Mouse (Mus musculus) midbrain, embryonic 10.5 days (tissue): ENCODE results near the gene Btg1. TPM values are rescaled to one million over a fixed set of nuclear protein-coding genes. Genes with fewer than 3 reads are reported as not detected.

Experiments used
- DNase-seq: peaks from one replicate; pipeline ENCODE4 v3.0.0-alpha.2; 2017; ENCODE audit warnings: low spot score
- H3K27ac ChIP-seq: fragments of 300-500 bp; sonication (generic); replicated peaks from 2 replicates; pipeline ENCODE4 v1.5.1; 2016; ENCODE audit warnings: mild to moderate bottlenecking
- H3K27me3 ChIP-seq: fragments of 300-500 bp; sonication (generic); 2 replicates; pipeline ENCODE4 v1.6.1; 2016; ENCODE audit warnings: low read depth, mild to moderate bottlenecking; ENCODE audit not compliant: poor library complexity, severe bottlenecking
- H3K36me3 ChIP-seq: fragments of 300-500 bp; sonication (generic); 2 replicates; pipeline ENCODE4 v1.6.1; 2016; ENCODE audit warnings: mild to moderate bottlenecking, moderate library complexity
- H3K4me1 ChIP-seq: fragments of 300-500 bp; sonication (generic); 2 replicates; pipeline ENCODE4 v1.6.1; 2016
- H3K4me3 ChIP-seq: fragments of 300-500 bp; sonication (generic); 2 replicates; pipeline ENCODE4 v1.5.1; 2016; ENCODE audit warnings: mild to moderate bottlenecking, moderate library complexity
- H3K9me3 ChIP-seq: fragments of 300-500 bp; sonication (generic); replicated peaks from 2 replicates; pipeline ENCODE4 v1.6.1; 2016; ENCODE audit warnings: mild to moderate bottlenecking
- WGBS: fragments of 180-500 bp; shearing (Covaris S2); methylation state at CpG from one replicate; pipeline ENCODE4 v1.1.7; 2016; 5-methylcytosine and 5-hydroxymethylcytosine counted together
- polyA plus RNA-seq: library from polyadenylated mRNA; unstranded; fragments of >200 nt; fragmentation: Nextera tagmentation; extraction: Ambion mirVana; gene quantifications from 2 replicates; pipeline ENCODE4 v1.2.1, GENCODE M21; 2016

Gene Btg1
- polyA plus RNA-seq, 1 experiment from 2014 or later = 30.5 TPM

DNA sequence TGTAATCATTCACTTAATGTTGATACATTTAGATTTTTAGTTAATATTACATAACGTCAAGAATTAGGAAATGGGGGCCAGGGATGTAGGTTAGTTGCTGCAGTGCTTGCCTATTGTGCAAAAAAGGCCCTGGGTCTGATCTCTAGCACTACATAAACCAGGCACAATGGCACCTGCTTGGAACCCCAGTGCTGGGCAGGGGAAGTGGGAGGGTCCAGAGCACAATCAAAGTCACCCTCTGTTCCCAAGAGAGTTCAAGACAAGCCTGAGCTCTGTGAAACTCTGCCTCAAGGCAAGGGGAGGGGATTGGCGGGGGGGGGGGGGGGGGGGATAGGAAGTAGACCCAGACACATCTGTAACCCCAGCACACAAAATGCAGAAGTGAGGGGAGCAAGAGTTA lies 24.7 kb upstream of the Btg1 start:
- WGBS = 59% methylated on average over 2 of the region's 2 CpGs
- no peak overlapping the region for H3K4me3 ChIP-seq
- H3K9me3 ChIP-seq = no peaks in the 10 kb centered on the region
- no peaks in the 10 kb centered on the region for H3K27me3 ChIP-seq
- H3K4me1 ChIP-seq = peaks cover 10% of the 10 kb centered on the region
- no peak overlapping the region for H3K27ac ChIP-seq
- DNase-seq = no peak
- no peaks in the 10 kb centered on the region for H3K36me3 ChIP-seq

DNA sequence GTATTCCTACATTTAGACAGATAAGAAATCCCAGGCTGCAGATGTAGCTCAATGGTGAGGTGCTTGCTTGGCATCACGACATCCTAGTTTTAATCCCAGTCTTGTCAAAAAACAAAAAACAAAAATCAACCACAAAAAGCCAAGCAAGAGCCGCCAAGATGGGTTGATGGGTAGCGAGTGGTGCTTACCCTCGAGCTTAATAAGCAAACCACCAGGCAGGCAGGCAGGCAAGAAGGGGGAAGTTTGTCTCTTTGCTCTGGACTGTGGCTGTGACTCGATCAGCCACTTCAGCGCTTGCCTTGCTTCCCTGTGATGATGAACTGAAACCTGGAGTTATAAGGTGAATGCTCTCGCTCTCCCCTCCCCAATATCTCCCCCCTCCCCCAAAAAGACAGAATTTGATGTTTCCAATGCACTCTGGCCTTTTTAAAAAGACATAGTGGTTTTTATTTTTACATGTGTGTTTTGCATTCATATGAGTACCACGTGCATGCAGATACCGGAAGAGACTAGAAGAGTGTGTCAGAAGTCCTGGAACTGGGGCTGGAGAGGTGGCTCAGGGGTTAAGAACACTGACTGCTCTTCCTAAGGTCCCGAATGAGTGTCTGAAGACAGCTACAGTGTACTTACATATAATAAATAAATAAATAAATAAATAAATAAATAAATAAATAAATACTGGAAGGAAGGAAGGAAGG lies 21.2 kb upstream of the Btg1 start:
- no peak for DNase-seq
- no peaks in the 10 kb centered on the region for H3K36me3 ChIP-seq
- no peak overlapping the region for H3K4me3 ChIP-seq
- no peaks in the 10 kb centered on the region for H3K9me3 ChIP-seq
- peaks cover 10% of the 10 kb centered on the region for H3K4me1 ChIP-seq
- H3K27me3 ChIP-seq = no peaks in the 10 kb centered on the region
- H3K27ac ChIP-seq = no peak overlapping the region
- WGBS = 89% methylated on average over 10 of the region's 10 CpGs

DNA sequence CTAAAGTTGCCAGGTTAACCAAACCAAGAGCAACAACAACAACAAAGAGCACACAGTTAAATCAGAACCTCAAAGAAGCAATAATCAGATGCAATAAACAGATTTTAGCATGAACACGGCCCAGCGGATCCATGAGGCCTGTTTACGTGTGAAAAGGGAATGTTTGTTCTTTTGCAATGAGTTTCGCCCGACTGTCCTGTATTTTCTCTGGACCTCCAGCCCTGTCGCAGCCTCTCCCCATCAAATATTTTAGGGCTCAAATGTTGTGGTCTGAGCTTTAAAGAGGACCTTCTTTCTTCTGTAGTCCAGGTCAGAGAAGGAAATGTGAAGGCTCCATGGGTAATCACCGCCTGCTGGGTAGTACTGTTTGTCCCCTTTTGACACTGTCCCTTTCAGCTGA lies 20.4 kb upstream of the Btg1 start:
- 91% methylated on average over 7 of the region's 7 CpGs for WGBS
- Histone ChIP-seq H3K9me3 (no peaks in the 10 kb centered on the region), H3K36me3 (no peaks in the 10 kb centered on the region), H3K27me3 (no peaks in the 10 kb centered on the region), H3K4me1 (peaks cover 10% of the 10 kb centered on the region), H3K4me3 (no peak overlapping the region), H3K27ac (no peak overlapping the region)
- no peak for DNase-seq

DNA sequence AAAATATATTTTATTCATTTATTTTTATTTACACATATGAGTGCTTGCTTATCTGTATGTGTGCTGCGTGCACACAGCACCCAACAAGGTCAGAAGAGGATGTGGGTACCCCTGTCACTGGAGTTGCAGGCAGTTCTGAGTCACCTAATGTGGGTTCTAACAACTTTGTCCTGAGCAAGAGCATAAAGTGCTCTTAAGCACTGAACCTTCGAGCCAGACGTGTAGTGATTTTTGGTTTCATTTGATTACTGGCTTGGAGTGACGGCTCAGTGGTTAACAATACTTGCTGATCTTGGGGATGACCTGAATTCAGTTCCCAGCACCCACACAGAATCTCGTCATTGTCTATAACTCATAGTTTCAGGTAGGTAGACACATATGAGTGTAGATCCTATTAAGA lies 17.2 kb upstream of the Btg1 start:
- Histone ChIP-seq H3K27ac (no peak overlapping the region), H3K36me3 (no peaks in the 10 kb centered on the region), H3K9me3 (no peaks in the 10 kb centered on the region), H3K27me3 (no peaks in the 10 kb centered on the region), H3K4me3 (no peak overlapping the region), H3K4me1 (no peaks in the 10 kb centered on the region)
- no peak for DNase-seq
- WGBS = 90% methylated on average over 5 of the region's 5 CpGs

DNA sequence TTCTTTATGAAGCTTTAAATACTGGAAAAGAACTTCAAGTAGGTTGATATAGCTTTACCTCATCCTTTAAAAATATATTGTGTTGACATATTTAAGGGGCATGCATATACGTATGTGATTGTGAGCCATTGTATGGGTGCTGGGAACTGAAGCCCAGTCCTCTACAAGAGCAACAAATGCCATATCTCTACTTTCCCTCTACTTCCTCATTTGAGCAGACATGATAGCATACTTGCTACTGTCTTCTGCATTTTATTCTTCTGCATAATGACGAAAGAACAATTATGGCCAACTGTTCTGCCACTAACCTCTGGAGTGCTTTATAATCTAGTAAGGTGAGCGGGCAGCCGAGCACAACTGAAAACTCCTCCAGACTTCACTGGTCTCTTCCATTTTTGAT lies 15.1 kb upstream of the Btg1 start:
- no peak for DNase-seq
- Histone ChIP-seq H3K36me3 (no peaks in the 10 kb centered on the region), H3K4me3 (no peak overlapping the region), H3K4me1 (no peaks in the 10 kb centered on the region), H3K27ac (no peak overlapping the region), H3K27me3 (no peaks in the 10 kb centered on the region), H3K9me3 (no peaks in the 10 kb centered on the region)
- WGBS = 94% methylated on average over 4 of the region's 4 CpGs

DNA sequence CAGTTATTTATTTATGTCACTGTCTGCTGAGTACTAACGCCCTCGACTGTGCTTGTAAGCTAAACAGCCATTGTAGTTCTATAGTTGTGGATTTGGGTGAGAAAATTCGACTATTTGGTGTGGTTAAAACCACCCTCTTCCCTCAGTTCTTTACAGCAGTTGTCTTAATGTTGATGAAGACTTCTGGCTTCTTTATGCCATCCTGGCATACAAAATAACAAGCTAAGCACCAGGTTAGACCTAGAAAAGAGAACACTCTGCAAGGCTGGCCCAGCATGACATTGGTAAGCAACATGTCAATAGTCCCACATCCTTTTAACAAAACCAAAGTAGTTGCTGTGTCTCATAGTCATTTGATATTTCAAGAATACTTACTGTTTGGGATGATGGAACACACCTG lies 14.5 kb upstream of the Btg1 start:
- Histone ChIP-seq H3K4me3 (no peak overlapping the region), H3K36me3 (no peaks in the 10 kb centered on the region), H3K4me1 (no peaks in the 10 kb centered on the region), H3K27ac (no peak overlapping the region), H3K9me3 (no peaks in the 10 kb centered on the region), H3K27me3 (no peaks in the 10 kb centered on the region)
- WGBS = 76% methylated on average over 3 of the region's 3 CpGs
- no peak for DNase-seq

DNA sequence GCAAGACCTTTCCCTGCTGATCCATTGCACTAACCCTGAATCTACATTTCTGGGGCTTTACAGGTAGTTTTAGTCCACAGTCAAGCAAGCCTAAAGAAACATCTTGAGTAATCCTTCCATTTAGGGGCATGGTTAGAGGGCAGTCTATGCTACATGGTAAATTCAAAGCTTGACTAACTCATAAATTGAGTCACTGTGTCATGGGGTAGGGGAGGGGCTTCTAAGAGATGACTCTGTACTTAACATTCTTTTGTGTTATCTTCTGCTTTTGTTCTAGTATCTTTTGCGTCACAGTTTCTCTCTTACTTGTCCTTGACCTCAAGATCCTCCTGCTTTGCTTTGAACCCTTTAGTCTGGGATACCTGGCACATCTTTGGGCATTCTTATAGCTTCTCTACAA lies 11.6 kb upstream of the Btg1 start:
- 87% methylated on average over 1 of the region's 1 CpGs for WGBS

DNA sequence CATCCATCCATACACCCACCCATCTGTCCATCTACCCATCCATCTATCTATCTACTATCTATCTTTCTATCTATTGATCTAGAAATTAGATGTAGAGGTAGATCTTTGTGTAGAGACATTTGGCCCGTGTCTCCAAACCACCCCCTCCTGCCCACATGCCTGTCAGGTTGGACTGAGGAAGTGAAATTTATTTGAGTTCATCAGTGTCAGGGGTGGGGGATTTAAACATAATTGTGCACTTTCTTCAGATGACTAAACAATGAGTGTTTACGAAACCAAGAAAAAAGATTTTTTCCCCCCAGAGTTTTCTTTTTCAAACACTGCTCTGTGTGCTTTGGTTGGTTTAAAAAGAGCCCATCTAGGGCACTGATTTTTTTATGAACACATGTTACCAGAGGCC lies 10.9 kb upstream of the Btg1 start:
- 91% methylated on average over 2 of the region's 2 CpGs for WGBS
- no peak overlapping the region for H3K4me3 ChIP-seq
- no peak overlapping the region for H3K27ac ChIP-seq
- DNase-seq = no peak
- no peaks in the 10 kb centered on the region for H3K4me1 ChIP-seq
- no peaks in the 10 kb centered on the region for H3K9me3 ChIP-seq
- no peaks in the 10 kb centered on the region for H3K27me3 ChIP-seq
- no peaks in the 10 kb centered on the region for H3K36me3 ChIP-seq

More for the DNA sequence above, 11.6 kb upstream of the Btg1 start:
- Histone ChIP-seq H3K4me1 (no peaks in the 10 kb centered on the region), H3K36me3 (no peaks in the 10 kb centered on the region), H3K9me3 (no peaks in the 10 kb centered on the region), H3K27me3 (no peaks in the 10 kb centered on the region), H3K4me3 (no peak overlapping the region), H3K27ac (no peak overlapping the region)
- no peak for DNase-seq

DNA sequence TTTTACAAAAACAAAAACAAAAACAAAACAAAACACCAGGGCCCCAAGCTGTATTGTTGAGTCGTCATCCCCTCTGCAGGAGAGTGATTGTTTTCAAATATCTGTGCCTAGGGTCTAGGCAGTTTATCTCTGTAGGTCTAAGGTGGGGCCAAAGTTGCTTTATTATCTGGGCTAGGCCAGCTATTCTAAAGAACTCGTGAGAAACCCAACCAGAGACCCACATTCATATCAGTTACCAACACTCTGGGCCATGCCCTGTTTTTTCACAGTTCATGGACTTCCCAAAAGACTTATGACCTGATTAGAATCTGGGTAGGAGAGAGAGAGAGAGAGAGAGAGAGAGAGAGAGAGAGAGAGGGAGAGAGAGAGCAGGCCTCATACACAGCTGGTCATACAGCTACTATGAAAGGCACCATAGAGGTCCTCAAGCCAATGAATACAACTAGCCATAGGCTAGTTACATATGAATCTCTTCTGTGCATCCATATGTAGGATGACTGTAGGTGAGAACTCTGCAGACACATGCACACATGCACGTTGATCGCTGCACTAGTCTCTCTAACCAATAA lies 9.1 kb upstream of the Btg1 start:
- Histone ChIP-seq H3K9me3 (no peaks in the 10 kb centered on the region), H3K4me1 (no peaks in the 10 kb centered on the region), H3K27me3 (no peaks in the 10 kb centered on the region), H3K36me3 (no peaks in the 10 kb centered on the region), H3K27ac (no peak overlapping the region), H3K4me3 (no peak overlapping the region)
- 87% methylated on average over 4 of the region's 4 CpGs for WGBS
- no peak for DNase-seq

DNA sequence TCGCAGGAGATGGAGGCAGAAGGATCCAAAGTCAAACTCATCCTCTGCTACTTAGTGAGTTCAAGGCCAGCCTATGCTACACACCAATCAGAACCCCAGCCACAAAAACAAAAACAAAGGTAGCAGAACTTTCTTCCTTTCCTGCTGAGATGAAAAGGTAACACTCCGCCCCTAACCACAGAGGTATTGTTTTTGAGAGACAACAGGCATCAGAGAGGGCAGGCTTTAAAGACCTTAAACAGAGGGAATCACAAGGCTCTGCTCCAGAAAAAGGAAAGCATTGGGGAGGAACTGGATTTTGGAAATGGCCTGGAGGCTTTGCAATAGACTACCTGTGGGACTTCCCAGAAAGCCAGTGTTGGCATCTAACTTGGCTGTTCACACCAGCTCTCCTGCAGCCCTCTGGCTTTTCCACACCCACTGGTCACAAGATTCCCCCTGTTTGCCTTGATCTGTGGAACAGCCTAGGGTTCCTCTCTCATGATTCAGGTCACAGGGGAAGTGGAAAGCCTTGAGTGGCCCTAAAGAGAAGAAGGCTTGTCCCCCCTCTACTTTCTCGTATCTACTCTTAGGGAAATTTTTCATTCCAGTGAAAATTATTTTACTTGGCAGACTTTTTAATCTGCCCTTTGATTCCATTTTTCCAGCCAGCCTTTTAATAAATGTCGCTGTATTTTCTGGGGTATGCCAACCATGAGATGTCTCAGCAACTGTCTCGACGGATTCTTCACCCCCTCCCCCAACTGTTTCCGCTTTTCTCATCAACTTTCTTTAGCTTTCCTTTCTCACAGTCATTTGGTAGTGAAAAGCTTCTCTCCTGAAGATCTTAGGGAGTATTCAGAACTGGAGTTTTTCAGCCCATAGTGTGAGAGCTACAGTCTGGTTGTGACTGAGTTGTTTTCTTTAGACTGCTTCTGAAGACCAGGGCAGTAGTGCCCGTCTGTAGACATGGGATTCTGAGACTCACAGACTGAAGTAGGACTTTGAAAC lies 7.2 kb upstream of the Btg1 start:
- DNase-seq = no peak
- no peaks in the 10 kb centered on the region for H3K36me3 ChIP-seq
- H3K9me3 ChIP-seq = no peaks in the 10 kb centered on the region
- no peaks in the 10 kb centered on the region for H3K4me1 ChIP-seq
- no peak overlapping the region for H3K27ac ChIP-seq
- H3K27me3 ChIP-seq = no peaks in the 10 kb centered on the region
- H3K4me3 ChIP-seq = no peak overlapping the region
- 88% methylated on average over 8 of the region's 8 CpGs for WGBS

DNA sequence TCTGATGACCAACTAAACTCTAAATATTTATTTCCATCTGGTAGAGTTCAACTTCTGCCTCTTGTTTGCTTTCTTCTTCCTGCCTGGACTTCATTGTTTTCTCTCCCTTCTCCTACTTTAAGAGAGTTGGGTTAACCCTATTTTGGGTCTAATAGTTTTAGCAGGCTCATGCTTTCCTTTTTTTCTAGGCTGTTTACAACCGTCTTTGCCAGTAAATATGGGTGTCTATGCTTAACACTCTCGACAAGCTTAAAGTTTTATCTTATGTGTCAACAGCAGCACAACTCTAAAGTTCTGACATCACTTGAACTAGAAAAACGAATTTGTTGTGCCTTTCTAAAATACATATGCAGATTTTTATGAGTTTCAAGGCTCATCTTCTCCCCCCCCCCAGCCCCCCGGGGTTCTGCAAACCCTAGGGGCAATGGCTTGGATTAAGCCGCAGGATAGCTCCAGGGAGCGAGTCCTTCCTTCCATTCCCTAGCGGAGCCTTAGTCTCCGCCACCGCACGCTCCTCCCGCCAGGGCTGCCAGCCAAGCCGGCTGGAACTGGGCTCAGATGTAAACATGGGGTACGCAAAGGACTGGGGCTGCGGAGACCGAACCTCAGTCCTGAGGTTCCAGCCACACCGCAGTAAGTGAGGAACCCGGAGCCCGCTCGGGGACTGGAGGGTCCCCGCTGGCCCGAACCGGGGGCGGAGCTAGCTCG lies 651 bp upstream of the Btg1 start:
- Histone ChIP-seq H3K27me3 (no peaks in the 10 kb centered on the region), H3K36me3 (peaks cover 17% of the 10 kb centered on the region), H3K4me3 (peak overlapping the region; percentile 86), H3K27ac (peak overlapping the region; percentile 96), H3K4me1 (peaks cover 23% of the 10 kb centered on the region), H3K9me3 (no peaks in the 10 kb centered on the region)
- no peak for DNase-seq
- 3% methylated on average over 24 of the region's 24 CpGs for WGBS

DNA sequence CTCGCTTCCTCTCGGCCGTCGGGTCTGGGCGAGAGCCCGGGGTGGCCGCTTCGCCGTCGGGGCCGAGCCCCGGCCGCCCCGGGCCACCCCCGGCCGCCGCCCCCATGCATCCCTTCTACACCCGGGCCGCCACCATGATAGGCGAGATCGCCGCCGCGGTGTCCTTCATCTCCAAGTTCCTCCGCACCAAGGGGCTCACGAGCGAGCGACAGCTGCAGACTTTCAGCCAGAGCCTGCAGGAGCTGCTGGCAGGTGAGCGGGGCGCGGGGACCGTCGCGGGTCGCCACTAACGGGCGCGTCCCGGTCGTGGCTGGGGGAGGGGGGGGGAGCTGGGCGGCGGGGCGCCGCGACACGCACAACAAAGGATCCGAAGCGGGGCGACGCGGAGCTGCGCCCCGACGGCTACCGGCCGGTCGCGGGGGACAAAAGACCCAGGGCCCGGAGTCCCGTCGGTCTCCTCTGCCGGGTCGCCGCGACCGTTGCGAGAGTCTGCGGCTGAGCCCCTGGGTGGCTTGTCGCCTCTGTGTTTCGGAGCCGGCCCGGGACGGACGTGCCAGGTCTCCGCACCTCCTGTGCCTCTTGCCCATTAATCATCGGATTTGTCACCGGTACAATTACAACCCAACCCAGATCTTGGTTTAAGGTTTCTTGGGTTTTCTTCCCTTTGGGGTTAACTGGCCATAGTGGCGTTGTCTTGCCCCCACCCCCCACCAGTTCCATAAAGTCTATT lies 580 bp downstream of the Btg1 start:
- Histone ChIP-seq H3K36me3 (peaks cover 28% of the 10 kb centered on the region), H3K4me3 (peak overlapping the region; percentile 86), H3K27me3 (no peaks in the 10 kb centered on the region), H3K4me1 (peaks cover 34% of the 10 kb centered on the region), H3K9me3 (no peaks in the 10 kb centered on the region), H3K27ac (peak overlapping the region; percentile 96)
- DNase-seq = peak; percentile 66
- under 1% methylated on average over 78 of the region's 78 CpGs for WGBS
